Mouse (Mus musculus) heart, postnatal 25 days (tissue): Measurements from ENCODE around the gene 9530077C05Rik. TPM values are rescaled to one million over a fixed set of nuclear protein-coding genes. Genes with fewer than 3 reads are reported as not detected.

Experiments used
- total RNA-seq, 2 experiments: library from RNA; stranded (reverse); gene quantifications; 2 replicates each; pipeline ENCODE4 v1.2.3; 2021

Gene 9530077C05Rik
- total RNA-seq, 2 experiments from 2014 or later = 0.70 to 0.92 TPM

Other genes with a start within 250 kb of the 9530077C05Rik start
- under 1 TPM; 0.16 to 0.31 TPM for gene Zfp872, start 223.4 kb upstream of the 9530077C05Rik start, total RNA-seq
- gene Zfp809, start 185.8 kb upstream of the 9530077C05Rik start, total RNA-seq = 10 to 100 TPM; 29.4 to 30.7 TPM
- gene Zfp599, start 151.6 kb upstream of the 9530077C05Rik start, total RNA-seq = under 1 TPM; 0.26 to 0.31 TPM
- 1 to 10 TPM; 4.4 to 6.3 TPM for gene Zfp810, start 103.9 kb upstream of the 9530077C05Rik start, total RNA-seq
- gene Anln, start 22.3 kb upstream of the 9530077C05Rik start, total RNA-seq = 1 to 10 TPM; 1.7 to 2.2 TPM
- gene Gm17545, start 42.8 kb downstream of the 9530077C05Rik start, total RNA-seq = not detected
- 10 to 100 TPM; 40.5 to 43.8 TPM for gene Rp9, start 58.2 kb downstream of the 9530077C05Rik start, total RNA-seq
- gene Bbs9, start 64.2 kb downstream of the 9530077C05Rik start, total RNA-seq = 10 to 100 TPM; 10.5 to 14.7 TPM